Mouse (Mus musculus): ENCODE results near the gene Gm12169.

The Gm12169 gene

DNA sequence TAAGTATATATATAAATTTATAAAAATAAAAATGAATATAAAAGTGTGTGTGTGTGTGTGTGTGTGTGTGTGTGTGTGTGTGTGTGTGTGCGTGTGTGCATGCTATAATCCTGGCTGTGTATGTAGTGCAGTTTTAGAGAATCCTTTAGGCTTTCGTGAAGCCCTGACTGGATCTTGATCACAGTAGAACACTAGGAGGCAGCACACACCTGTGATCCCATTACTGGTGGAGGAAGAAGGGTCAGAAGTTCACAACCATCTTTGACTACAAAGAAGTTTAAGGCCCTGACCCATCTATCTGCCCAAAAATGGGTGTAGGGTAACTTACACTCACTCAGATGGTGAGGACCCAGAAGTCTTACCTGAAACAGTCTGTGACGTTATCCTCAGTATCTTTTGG, 1.3 kb upstream of the Gm12169 start:
- Histone ChIP-seq H3K9me3 (ENCODE audit: low read length) (no peaks in the 10 kb centered on the region), H3K4me3 (replicated peaks; ENCODE audit: low read length) (no peak overlapping the region), H3K36me3 (ENCODE audit: insufficient read depth, low read length) (no peaks in the 10 kb centered on the region), H3K4me1 (replicated peaks; ENCODE audit: low read depth, low read length) (peaks cover 22% of the 10 kb centered on the region), H3K27me3 (ENCODE audit: insufficient read depth, low read length) (no peaks in the 10 kb centered on the region)
- TF ChIP-seq POU5F1 (IDR thresholded peaks at IDR 0.05; ENCODE audit: borderline replicate concordance, low read length) (no peak), CTCF (conservative IDR thresholded peaks at IDR 0.05; ENCODE audit: low read length) (peak; percentile 17; the same call in 1 of the 2 replicates)

DNA sequence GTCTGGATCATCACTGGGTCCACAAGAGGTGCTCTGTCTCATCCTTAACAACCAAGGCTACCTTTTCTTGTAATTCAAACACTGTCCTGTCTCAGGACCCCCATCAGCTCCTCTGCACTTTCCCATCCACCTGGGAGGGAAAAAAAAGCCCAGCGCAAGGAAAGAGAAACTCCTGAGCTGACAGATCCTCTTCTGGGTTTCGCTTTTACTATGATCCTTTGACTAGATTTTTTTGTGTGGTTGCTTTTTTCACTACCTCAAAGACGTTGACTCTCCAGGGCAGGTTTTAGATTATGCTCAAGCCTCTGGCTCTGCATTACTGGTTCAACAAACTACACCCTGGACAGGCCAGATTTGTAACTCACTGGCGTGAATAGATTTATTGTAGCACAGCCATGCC, 6.1 kb downstream of the Gm12169 start:
- TF ChIP-seq CTCF (conservative IDR thresholded peaks at IDR 0.05; ENCODE audit: low read length) (no peak), NANOG (IDR thresholded peaks at IDR 0.05; ENCODE audit: borderline replicate concordance, low read length) (no peak), POU5F1 (IDR thresholded peaks at IDR 0.05; ENCODE audit: borderline replicate concordance, low read length) (no peak)
- Histone ChIP-seq H3K4me1 (replicated peaks; ENCODE audit: low read depth, low read length) (peaks cover 5% of the 10 kb centered on the region), H3K36me3 (ENCODE audit: insufficient read depth, low read length) (no peaks in the 10 kb centered on the region)

DNA sequence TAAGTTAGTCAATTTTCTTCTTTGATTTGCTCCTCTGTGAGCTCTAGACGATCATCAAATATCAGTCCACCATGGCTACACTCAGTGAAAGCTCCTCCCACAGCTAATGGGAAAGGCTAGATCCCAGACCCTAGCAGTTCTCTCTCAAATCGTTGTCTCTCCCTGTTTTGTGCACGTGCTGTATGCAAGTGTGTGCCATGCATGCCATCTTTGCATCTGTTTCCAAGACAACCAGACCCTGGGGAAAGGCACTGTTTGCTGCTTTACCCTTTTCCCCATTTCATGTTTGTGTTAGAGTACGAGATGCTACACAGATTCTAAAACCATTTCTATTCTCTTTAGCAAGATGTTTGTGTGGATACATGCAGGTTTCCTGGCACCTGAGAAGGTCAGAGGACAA, 13.0 kb downstream of the Gm12169 start:
- H3K4me1 ChIP-seq (replicated peaks; ENCODE audit: low read depth, low read length): peaks cover 8% of the 10 kb centered on the region
- H3K36me3 ChIP-seq (ENCODE audit: insufficient read depth, low read length): no peaks in the 10 kb centered on the region
- no peak for TF ChIP-seq NANOG (IDR thresholded peaks at IDR 0.05; ENCODE audit: borderline replicate concordance, low read length)
- TF ChIP-seq POU5F1 (IDR thresholded peaks at IDR 0.05; ENCODE audit: borderline replicate concordance, low read length): no peak
- no peak for TF ChIP-seq CTCF (conservative IDR thresholded peaks at IDR 0.05; ENCODE audit: low read length)
- H3K4me3 ChIP-seq (replicated peaks; ENCODE audit: low read length): no peak overlapping the region
- no peaks in the 10 kb centered on the region for H3K27me3 ChIP-seq (ENCODE audit: insufficient read depth, low read length)
- no peaks in the 10 kb centered on the region for H3K9me3 ChIP-seq (ENCODE audit: low read length)

More for the DNA sequence above, 6.1 kb downstream of the Gm12169 start:
- H3K4me3 ChIP-seq (replicated peaks; ENCODE audit: low read length): no peak overlapping the region
- H3K9me3 ChIP-seq (ENCODE audit: low read length): no peaks in the 10 kb centered on the region
- no peaks in the 10 kb centered on the region for H3K27me3 ChIP-seq (ENCODE audit: insufficient read depth, low read length)

DNA sequence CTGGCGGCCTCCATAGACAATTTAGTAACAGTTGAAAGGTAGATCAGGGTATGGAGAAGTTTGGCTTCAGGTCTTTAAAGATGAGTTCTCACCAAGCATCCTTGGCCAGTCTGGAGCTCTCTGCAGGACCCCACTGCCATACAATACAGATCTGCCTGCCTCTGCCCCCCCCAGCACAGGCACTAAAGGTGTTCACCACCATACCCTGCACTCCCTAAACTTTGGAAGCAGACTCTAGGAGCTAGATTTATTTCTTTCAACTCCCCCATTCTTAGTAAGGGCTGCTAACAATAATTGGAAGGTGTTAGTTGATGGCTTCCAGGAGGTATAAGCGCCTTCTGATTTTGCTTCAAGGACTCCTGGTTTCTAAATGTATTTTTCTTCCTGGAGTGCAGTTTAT, 19.5 kb downstream of the Gm12169 start:
- H3K4me3 ChIP-seq (replicated peaks; ENCODE audit: low read length): no peak overlapping the region
- TF ChIP-seq CTCF (conservative IDR thresholded peaks at IDR 0.05; ENCODE audit: low read length) (no peak), NANOG (IDR thresholded peaks at IDR 0.05; ENCODE audit: borderline replicate concordance, low read length) (no peak), POU5F1 (IDR thresholded peaks at IDR 0.05; ENCODE audit: borderline replicate concordance, low read length) (no peak)
- no peaks in the 10 kb centered on the region for H3K36me3 ChIP-seq (ENCODE audit: insufficient read depth, low read length)
- H3K4me1 ChIP-seq (replicated peaks; ENCODE audit: low read depth, low read length): no peaks in the 10 kb centered on the region; the same call in 1 of the 2 replicates
- no peaks in the 10 kb centered on the region for H3K9me3 ChIP-seq (ENCODE audit: low read length)
- H3K27me3 ChIP-seq (ENCODE audit: insufficient read depth, low read length): no peaks in the 10 kb centered on the region

DNA sequence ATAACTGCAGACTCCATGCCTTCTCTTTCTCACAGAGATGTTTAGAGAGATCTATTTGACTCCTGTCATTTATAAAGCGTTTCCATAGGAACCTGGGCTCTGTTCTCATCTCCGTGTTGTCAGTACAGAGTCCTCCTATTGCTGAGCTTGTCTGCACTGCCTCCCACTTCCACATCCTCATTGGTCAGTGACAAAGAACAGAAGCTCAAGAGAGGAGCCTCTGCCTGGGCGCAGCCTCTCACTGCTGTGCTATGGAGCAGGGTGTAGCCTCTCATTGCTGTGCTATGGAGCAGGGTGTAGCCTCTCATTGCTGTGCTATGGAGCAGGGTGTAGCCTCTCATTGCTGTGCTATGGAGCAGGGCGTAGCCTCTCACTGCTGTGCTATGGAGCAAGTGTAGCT, 25.7 kb downstream of the Gm12169 start:
- no peaks in the 10 kb centered on the region; the same call in 1 of the 2 replicates for H3K4me1 ChIP-seq (replicated peaks; ENCODE audit: low read depth, low read length)
- no peak for TF ChIP-seq POU5F1 (IDR thresholded peaks at IDR 0.05; ENCODE audit: borderline replicate concordance, low read length)
- no peak for TF ChIP-seq NANOG (IDR thresholded peaks at IDR 0.05; ENCODE audit: borderline replicate concordance, low read length)
- TF ChIP-seq CTCF (conservative IDR thresholded peaks at IDR 0.05; ENCODE audit: low read length): no peak
- no peaks in the 10 kb centered on the region for H3K36me3 ChIP-seq (ENCODE audit: insufficient read depth, low read length)
- H3K9me3 ChIP-seq (ENCODE audit: low read length): no peaks in the 10 kb centered on the region
- no peak overlapping the region for H3K4me3 ChIP-seq (replicated peaks; ENCODE audit: low read length)
- no peaks in the 10 kb centered on the region for H3K27me3 ChIP-seq (ENCODE audit: insufficient read depth, low read length)

DNA sequence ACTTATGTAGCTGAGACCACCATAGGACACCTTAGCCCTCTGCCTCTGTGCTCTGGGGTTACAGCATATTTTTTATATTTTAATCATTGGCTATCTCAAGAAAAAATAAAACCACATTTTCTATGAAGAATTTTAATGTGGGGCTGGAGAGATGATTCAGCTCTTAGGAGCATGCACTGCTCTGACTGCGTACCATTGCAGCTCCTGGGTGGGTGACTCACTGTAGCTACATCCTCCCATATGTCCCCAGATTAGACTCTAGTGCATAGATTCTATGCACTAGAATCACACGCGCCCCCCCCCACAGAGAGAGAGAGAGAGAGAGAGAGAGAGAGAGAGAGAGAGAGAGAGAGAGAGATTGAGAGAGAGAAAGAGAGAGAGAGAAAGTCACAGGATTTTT, 28.7 kb downstream of the Gm12169 start:
- TF ChIP-seq NANOG (IDR thresholded peaks at IDR 0.05; ENCODE audit: borderline replicate concordance, low read length): no peak
- no peak for TF ChIP-seq CTCF (conservative IDR thresholded peaks at IDR 0.05; ENCODE audit: low read length)
- TF ChIP-seq POU5F1 (IDR thresholded peaks at IDR 0.05; ENCODE audit: borderline replicate concordance, low read length): no peak

DNA sequence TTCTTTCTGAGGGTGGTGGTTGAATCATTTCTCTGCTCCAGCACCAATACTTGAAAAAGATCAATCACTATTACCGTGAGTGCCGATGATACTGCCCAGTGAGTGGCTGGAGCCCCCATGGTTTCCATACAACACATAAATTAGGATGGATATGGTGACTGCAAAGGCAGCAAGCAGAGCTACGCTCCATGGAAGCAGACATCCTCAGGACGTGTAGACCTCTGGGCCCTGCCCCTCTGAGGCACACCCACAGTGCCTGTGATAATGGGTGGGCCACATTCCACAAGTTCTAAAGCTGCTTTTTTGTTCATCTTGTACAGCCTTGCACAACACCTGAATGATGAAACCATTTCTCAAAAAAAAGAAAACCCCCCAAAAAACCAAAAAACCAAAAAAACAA, 37.1 kb downstream of the Gm12169 start:
- Histone ChIP-seq H3K36me3 (ENCODE audit: insufficient read depth, low read length) (no peaks in the 10 kb centered on the region), H3K27me3 (ENCODE audit: insufficient read depth, low read length) (no peaks in the 10 kb centered on the region), H3K4me3 (replicated peaks; ENCODE audit: low read length) (no peak overlapping the region), H3K9me3 (ENCODE audit: low read length) (no peaks in the 10 kb centered on the region), H3K4me1 (replicated peaks; ENCODE audit: low read depth, low read length) (peaks cover 6% of the 10 kb centered on the region)
- TF ChIP-seq POU5F1 (IDR thresholded peaks at IDR 0.05; ENCODE audit: borderline replicate concordance, low read length) (no peak), NANOG (IDR thresholded peaks at IDR 0.05; ENCODE audit: borderline replicate concordance, low read length) (no peak), CTCF (conservative IDR thresholded peaks at IDR 0.05; ENCODE audit: low read length) (no peak)

More for the DNA sequence above, 28.7 kb downstream of the Gm12169 start:
- no peaks in the 10 kb centered on the region; the same call in 1 of the 2 replicates for H3K4me1 ChIP-seq (replicated peaks; ENCODE audit: low read depth, low read length)
- H3K4me3 ChIP-seq (replicated peaks; ENCODE audit: low read length): no peak overlapping the region
- no peaks in the 10 kb centered on the region for H3K36me3 ChIP-seq (ENCODE audit: insufficient read depth, low read length)
- H3K27me3 ChIP-seq (ENCODE audit: insufficient read depth, low read length): no peaks in the 10 kb centered on the region
- H3K9me3 ChIP-seq (ENCODE audit: low read length): no peaks in the 10 kb centered on the region

DNA sequence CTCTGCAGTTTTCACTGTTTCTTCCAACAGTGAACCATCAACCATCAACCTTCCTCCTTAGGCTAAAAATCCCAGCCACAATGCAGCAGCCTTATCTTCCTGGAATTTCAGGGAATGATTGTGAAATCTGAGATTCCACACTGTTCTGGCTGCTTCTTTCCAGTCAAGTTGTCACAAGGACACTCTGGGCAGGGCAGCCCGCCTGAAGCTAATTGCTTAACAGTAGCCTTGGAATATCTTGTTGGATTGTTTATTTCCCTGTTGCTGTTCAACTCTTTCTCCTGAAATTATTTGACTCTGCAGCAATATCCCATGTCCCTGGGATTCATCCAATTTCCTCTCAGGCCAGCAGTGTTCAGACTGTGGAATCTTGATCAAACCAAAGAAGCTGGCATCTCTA, 40.7 kb downstream of the Gm12169 start:
- Histone ChIP-seq H3K27me3 (ENCODE audit: insufficient read depth, low read length) (no peaks in the 10 kb centered on the region), H3K9me3 (ENCODE audit: low read length) (no peaks in the 10 kb centered on the region), H3K36me3 (ENCODE audit: insufficient read depth, low read length) (no peaks in the 10 kb centered on the region), H3K4me3 (replicated peaks; ENCODE audit: low read length) (no peak overlapping the region), H3K4me1 (replicated peaks; ENCODE audit: low read depth, low read length) (peaks cover 6% of the 10 kb centered on the region)
- no peak for TF ChIP-seq NANOG (IDR thresholded peaks at IDR 0.05; ENCODE audit: borderline replicate concordance, low read length)
- no peak for TF ChIP-seq CTCF (conservative IDR thresholded peaks at IDR 0.05; ENCODE audit: low read length)
- no peak for TF ChIP-seq POU5F1 (IDR thresholded peaks at IDR 0.05; ENCODE audit: borderline replicate concordance, low read length)

DNA sequence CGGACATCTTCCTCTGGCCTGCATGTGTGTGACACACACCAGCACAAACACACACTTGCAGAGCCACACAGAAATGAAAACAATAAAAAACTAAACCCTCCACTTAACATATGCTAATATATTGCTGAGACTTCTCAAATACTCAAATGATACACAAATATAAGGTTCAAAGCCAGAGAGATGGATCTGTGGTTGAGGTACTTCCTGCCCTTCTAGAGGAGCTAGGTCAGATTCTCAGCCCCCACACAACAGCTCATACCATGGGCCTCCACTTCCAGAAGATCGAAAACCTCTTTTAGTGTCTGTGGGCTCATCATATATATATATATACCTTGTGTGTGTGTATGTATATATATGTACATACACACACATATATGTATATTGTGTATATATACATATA, 42.0 kb downstream of the Gm12169 start:
- Histone ChIP-seq H3K9me3 (ENCODE audit: low read length) (no peaks in the 10 kb centered on the region), H3K27me3 (ENCODE audit: insufficient read depth, low read length) (no peaks in the 10 kb centered on the region), H3K4me1 (replicated peaks; ENCODE audit: low read depth, low read length) (peaks cover 4% of the 10 kb centered on the region), H3K4me3 (replicated peaks; ENCODE audit: low read length) (no peak overlapping the region), H3K36me3 (ENCODE audit: insufficient read depth, low read length) (no peaks in the 10 kb centered on the region)
- no peak for TF ChIP-seq POU5F1 (IDR thresholded peaks at IDR 0.05; ENCODE audit: borderline replicate concordance, low read length)
- TF ChIP-seq NANOG (IDR thresholded peaks at IDR 0.05; ENCODE audit: borderline replicate concordance, low read length): no peak
- TF ChIP-seq CTCF (conservative IDR thresholded peaks at IDR 0.05; ENCODE audit: low read length): no peak

All from E14TG2a.4 (cell line).